Mouse (Mus musculus) megakaryocyte, embryonic 14.5 days (primary cell): ENCODE measurements around the gene Rplp1. TPM values are rescaled to one million over a fixed set of nuclear protein-coding genes. Genes with fewer than 3 reads are reported as not detected.
A peak's percentile ranks its signal among the peaks of the same experiment; 100 is the strongest.

Experiments used
- H3K27me3 ChIP-seq: replicated peaks from 2 replicates; pipeline ENCODE3; 2012; ENCODE audit warnings: inconsistent platforms
- H3K36me3 ChIP-seq: replicated peaks from 2 replicates; pipeline ENCODE3; 2012; ENCODE audit warnings: low read length, inconsistent platforms, mixed read lengths
- H3K4me1 ChIP-seq: 2 replicates; pipeline ENCODE4 v1.6.1; 2012; ENCODE audit warnings: inconsistent platforms
- H3K4me3 ChIP-seq: replicated peaks from 2 replicates; pipeline ENCODE3; 2012; ENCODE audit warnings: moderate library complexity, mild to moderate bottlenecking, inconsistent platforms
- H3K9me3 ChIP-seq: 2 replicates; pipeline ENCODE4 v1.6.1; 2012; ENCODE audit warnings: inconsistent platforms
- FLI1 ChIP-seq: IDR thresholded peaks from 2 replicates; pipeline ENCODE4 v1.6.1; 2012; ENCODE audit warnings: low read length, inconsistent platforms, mixed read lengths
- GATA1 ChIP-seq: IDR thresholded peaks from 3 replicates; pipeline ENCODE4 v1.6.1; 2012; ENCODE audit warnings: mixed read lengths, low read length, inconsistent platforms, borderline replicate concordance
- polyA plus RNA-seq: library from polyadenylated mRNA; stranded (reverse); fragments of >175 nt; gene quantifications from 2 replicates; pipeline ENCODE4 v1.2.3, GENCODE M21; 2012; ENCODE audit warnings: low replicate concordance; ENCODE audit not compliant: insufficient read depth

Rplp1 gene
- polyA plus RNA-seq, 1 experiment, result 25,287 TPM

DNA sequence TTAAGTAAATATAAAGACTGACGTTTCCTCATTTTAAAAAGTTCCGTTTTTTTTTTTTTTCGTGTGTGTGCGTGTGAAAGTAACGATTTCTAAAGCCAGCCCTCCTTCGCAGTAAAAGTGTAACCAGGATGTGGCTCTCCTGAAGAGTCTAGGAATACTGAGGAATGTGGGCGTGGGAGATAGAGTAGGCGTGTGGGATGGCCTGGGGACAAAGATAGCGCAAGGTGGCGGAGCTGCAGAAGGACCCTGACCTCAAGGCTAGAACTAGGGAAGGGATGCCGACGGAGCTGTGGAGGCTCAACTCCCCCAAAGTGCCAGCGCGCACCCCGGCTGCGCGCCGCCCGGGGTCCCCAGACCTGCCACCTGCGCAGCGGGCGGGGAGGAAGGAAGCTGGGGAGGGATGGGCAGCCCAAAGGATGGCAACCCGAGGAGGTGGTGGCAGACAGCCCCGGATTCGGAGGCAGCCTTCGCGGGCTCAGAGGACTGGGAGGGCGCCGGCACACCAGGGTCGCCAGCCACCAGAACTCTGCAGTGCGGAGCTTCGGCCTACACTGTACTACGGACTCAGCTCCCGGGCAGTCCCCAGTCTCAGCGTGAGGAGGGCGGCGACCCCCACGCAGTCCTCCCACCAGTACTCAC, 31.8 kb upstream of the Rplp1 start:
- Histone ChIP-seq H3K36me3 (peaks cover 28% of the 10 kb centered on the region), H3K4me3 (peak overlapping the region; percentile 97), H3K27me3 (peaks cover 24% of the 10 kb centered on the region), H3K4me1 (peaks cover 34% of the 10 kb centered on the region), H3K9me3 (no peaks in the 10 kb centered on the region)
- TF ChIP-seq GATA1 (no peak), FLI1 (no peak)

DNA sequence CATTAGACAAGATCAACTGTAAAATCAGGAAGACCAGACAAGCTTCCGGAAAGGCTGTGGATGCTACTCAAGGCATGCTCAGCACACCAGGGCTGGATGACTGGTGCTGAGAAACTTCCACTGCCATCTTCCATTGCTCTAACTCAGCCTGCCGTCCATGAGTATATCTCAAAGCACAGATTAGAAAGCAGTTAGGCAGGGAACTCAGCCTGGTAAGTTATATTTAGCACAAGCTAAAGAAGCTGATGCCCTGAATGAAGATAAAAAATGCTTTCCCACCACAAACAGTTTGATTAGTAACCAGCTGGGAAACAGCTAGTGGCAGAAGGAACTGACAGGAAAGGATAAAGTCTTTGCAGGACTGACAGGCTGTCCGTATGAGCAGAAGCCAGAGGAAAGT, 26.7 kb upstream of the Rplp1 start:
- Histone ChIP-seq H3K9me3 (no peaks in the 10 kb centered on the region), H3K36me3 (peaks cover 77% of the 10 kb centered on the region), H3K4me3 (no peak overlapping the region), H3K4me1 (peaks cover 26% of the 10 kb centered on the region), H3K27me3 (peaks cover 1% of the 10 kb centered on the region)
- TF ChIP-seq GATA1, result no peak
- no peak for TF ChIP-seq FLI1

DNA sequence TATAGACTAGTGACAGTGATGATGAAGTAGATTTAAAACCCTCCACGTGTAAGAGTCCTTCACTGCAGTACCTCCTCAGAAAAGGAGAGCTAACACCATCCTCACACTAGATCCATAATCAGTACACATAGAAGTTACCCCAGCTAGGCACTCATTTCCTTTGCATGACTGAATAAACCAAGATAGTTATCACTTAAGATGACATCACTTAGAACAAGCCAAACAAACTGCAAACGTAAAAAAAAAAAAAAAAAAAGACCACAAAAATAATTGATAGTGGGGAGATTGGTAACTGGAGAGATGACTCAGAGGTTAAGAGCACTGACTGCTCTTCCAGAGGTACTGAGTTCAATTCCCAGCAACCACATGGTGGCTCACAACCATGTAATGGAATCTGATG, 19.0 kb upstream of the Rplp1 start:
- Histone ChIP-seq H3K4me1 (peaks cover 22% of the 10 kb centered on the region), H3K36me3 (peaks cover 87% of the 10 kb centered on the region), H3K9me3 (no peaks in the 10 kb centered on the region), H3K27me3 (peaks cover 2% of the 10 kb centered on the region), H3K4me3 (no peak overlapping the region)
- TF ChIP-seq GATA1 (no peak), FLI1 (no peak)

DNA sequence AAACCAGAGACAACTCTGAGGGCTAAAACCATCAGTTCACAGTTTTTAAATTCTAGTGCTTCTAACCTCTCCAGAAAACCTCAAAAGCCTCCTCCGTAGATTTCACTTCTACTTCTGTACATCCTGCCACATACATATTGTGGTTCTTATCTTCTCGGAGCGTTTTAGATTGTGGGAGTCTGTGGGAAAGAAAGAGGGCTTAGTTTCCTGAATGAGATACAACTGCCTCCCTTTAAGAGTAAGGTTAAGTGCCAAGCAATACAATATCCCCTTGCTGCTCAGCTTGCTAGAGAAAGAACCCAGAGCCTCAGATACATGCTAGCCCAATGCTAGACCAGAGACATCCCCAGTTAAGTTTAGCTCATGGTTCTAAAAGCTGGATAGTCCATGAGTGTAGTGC, 17.7 kb upstream of the Rplp1 start:
- no peak for TF ChIP-seq GATA1
- TF ChIP-seq FLI1, result no peak
- peaks cover 84% of the 10 kb centered on the region for H3K36me3 ChIP-seq
- no peaks in the 10 kb centered on the region for H3K9me3 ChIP-seq

DNA sequence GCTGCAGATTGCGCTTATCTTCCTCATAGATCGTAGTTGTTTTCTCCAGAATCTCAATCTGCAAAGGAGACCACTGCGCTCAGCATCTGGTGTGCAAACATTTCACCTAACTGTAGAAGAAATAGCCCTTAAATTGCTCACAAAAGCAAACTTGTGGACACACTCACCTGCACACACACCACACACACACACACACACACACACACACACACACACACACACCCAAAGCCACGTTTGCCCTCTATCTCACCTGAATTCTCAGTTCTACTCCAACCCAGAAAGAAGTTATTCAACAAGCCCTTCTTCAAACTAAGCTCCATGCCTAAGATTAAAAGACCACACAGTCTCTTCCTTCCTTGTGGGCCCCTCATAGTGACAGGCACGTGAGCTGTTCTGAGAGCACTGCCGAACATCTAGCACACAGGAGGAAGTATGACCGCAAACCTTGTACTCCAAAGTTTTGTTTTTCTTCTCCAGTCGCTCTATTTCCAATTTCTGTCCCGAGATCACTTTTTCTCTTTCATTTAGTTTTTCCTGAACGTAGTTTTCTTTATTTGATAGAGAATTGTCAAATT, 10.8 kb upstream of the Rplp1 start:
- Histone ChIP-seq H3K36me3 (peaks cover 92% of the 10 kb centered on the region), H3K9me3 (no peaks in the 10 kb centered on the region)

More for the DNA sequence above, 17.7 kb upstream of the Rplp1 start:
- peaks cover 26% of the 10 kb centered on the region for H3K4me1 ChIP-seq
- no peak overlapping the region for H3K4me3 ChIP-seq
- peaks cover 2% of the 10 kb centered on the region for H3K27me3 ChIP-seq

DNA sequence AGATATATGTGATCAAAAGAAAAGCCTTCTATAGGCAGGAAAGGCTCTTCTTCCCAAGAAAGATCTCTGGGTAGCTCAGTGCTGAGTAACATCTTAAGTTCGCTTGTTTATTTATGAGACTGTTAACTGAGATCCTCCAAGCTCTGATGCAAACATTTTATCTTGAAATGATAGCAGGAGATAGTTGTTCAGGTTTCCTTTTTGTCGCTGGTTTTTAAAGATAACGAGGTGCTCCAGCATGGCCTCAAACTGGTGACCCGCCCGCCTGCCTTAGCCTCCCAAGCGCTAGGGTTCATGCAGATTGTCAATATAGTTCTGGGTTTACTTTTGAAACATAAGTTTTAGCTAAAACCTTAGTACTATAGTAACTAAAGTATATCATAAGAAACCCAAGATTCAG, 6.0 kb upstream of the Rplp1 start:
- TF ChIP-seq GATA1 (no peak), FLI1 (no peak)
- no peaks in the 10 kb centered on the region; the same call in 1 of the 2 replicates for H3K4me1 ChIP-seq
- peaks cover 88% of the 10 kb centered on the region for H3K36me3 ChIP-seq
- H3K4me3 ChIP-seq, result no peak overlapping the region
- no peaks in the 10 kb centered on the region for H3K27me3 ChIP-seq
- no peaks in the 10 kb centered on the region for H3K9me3 ChIP-seq

More for the DNA sequence above, 10.8 kb upstream of the Rplp1 start:
- Histone ChIP-seq H3K4me1 (peaks cover 4% of the 10 kb centered on the region), H3K27me3 (no peaks in the 10 kb centered on the region), H3K4me3 (no peak overlapping the region)
- TF ChIP-seq GATA1 (no peak), FLI1 (no peak)

DNA sequence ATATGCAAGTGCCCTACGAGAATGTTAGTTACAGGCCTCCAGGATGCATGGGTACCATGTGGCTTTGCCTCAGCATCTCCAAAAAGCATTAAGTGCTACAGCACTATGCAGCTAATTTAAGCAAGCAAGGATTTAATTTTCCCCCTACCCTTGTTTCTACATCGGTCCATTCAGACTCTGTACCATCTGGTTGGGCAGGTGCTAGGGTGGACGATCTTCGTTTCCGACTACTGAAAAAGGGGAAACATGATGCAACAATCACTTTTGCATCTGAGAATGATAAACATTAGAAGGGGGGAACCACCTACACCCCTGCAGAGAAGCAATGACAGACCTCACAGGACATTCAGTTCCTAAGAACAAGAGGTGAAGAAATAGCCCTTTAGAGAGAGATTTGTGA, 5.1 kb upstream of the Rplp1 start:
- H3K9me3 ChIP-seq, result no peaks in the 10 kb centered on the region
- H3K27me3 ChIP-seq, result no peaks in the 10 kb centered on the region
- peaks cover 79% of the 10 kb centered on the region for H3K36me3 ChIP-seq
- TF ChIP-seq GATA1 (no peak), FLI1 (no peak)
- no peak overlapping the region for H3K4me3 ChIP-seq
- H3K4me1 ChIP-seq, result peaks cover 3% of the 10 kb centered on the region; the same call in 1 of the 2 replicates

DNA sequence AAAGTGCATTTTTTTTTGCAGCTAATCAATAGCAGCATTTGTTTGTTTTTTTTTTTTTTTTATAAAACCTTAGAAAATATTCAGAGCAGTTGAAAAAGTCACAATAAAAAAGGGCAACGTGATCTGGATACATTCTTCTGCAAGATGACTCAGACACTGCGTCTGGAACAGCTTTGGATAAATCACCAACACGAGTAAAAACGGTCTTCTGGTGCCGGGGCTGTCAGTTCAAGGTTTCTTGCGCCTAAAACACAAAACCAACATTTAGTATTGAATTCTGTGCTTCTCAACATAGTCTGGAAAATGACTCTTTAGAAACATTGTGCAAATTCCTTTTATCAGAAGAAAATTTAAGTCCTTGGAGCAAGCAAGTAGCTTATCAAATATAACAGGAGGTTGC, 3.1 kb upstream of the Rplp1 start:
- H3K36me3 ChIP-seq, result peaks cover 68% of the 10 kb centered on the region
- H3K4me1 ChIP-seq, result peaks cover 17% of the 10 kb centered on the region
- H3K27me3 ChIP-seq, result no peaks in the 10 kb centered on the region
- TF ChIP-seq FLI1, result no peak
- TF ChIP-seq GATA1, result no peak
- H3K9me3 ChIP-seq, result no peaks in the 10 kb centered on the region
- no peak overlapping the region for H3K4me3 ChIP-seq

DNA sequence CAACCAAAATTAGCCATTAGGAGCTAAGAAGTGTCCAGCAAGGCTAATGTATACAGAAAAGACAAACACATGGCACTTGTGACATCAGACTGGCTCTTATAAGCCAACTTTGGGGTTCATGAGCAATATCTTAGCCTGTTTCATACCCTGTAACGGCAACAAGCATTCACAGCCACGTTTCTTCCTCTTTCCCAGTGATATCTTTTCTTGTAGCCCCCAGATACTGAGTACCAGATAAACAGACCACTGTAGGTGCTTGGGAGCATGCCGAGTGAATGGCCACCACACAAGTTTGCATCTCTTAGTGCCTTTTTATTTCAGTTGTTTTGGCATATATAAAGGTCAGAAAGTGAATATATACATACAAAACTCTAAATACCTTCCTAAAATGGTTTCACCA, 2.6 kb upstream of the Rplp1 start:
- no peak overlapping the region for H3K4me3 ChIP-seq
- H3K4me1 ChIP-seq, result peaks cover 21% of the 10 kb centered on the region
- H3K9me3 ChIP-seq, result no peaks in the 10 kb centered on the region
- H3K36me3 ChIP-seq, result peaks cover 68% of the 10 kb centered on the region
- no peak for TF ChIP-seq GATA1
- TF ChIP-seq FLI1, result no peak
- H3K27me3 ChIP-seq, result no peaks in the 10 kb centered on the region

DNA sequence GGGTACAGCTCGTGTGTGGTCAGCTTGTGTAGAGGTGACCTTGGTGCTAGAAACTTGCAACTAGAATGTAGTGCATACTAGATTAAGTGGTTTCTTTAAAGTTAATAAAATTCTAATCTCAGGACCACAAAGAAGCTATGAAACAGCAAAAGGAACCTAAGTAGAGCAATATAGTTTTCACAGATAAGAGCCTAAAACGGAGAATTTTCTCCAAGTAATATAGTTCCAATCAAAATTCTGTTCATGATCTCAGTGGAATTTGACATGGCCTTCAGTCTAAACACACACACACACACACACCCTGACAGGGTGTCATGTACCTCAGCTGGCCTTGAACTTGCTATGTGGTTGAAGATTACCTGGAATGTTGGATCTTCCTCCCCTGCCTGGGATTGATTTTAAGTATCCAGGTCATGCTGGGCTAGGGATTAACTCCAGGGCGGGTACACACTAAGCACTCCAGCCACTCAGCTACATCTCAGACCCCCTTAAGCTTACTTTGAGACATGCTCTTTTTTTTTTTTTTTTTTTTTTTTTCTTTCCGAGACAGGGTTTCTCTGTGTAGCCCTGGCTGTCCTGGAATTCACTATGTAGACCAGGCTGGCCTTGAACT, 1.2 kb upstream of the Rplp1 start:
- H3K4me1 ChIP-seq, result peaks cover 26% of the 10 kb centered on the region
- peak overlapping the region; percentile 96 for H3K4me3 ChIP-seq
- H3K9me3 ChIP-seq, result no peaks in the 10 kb centered on the region
- peaks cover 68% of the 10 kb centered on the region for H3K36me3 ChIP-seq
- TF ChIP-seq GATA1 (no peak), FLI1 (no peak)
- H3K27me3 ChIP-seq, result no peaks in the 10 kb centered on the region
